Mouse (Mus musculus) olfactory bulb, adult 2 months (tissue): ENCODE results near the gene Alkbh6.

Experiments
- CTCF ChIP-seq: fragments of 200-500 bp; IDR thresholded peaks from 2 replicates; pipeline ENCODE4 v1.5.1; 2012; ENCODE audit warnings: low read depth, mild to moderate bottlenecking, low read length, moderate library complexity; ENCODE audit not compliant: insufficient read depth
- POLR2A ChIP-seq: fragments of 200-500 bp; IDR thresholded peaks from 2 replicates; pipeline ENCODE4 v1.6.1; 2012; ENCODE audit warnings: mild to moderate bottlenecking, low read depth, low read length, moderate library complexity; ENCODE audit not compliant: insufficient read depth

- no peak for TF ChIP-seq POLR2A
- no peak for TF ChIP-seq CTCF
These were observed 29.6 kb upstream of the Alkbh6 start for GRCm38 (mm10) chr7:30278911-30279310.
